Mouse (Mus musculus) kidney, embryonic 14.5 days (tissue): ENCODE data around the gene Olfr1105. TPM values are rescaled to one million over a fixed set of nuclear protein-coding genes. Genes with fewer than 3 reads are reported as not detected.

Experiments used
- ATAC-seq: fragments of 200-750 bp; cut with Nextera tagmentation; 2 replicates; pipeline ENCODE4 v1.8.0; 2017; ENCODE audit warnings: moderate number of reproducible peaks, mild to moderate bottlenecking, moderate TSS enrichment, moderate library complexity; ENCODE audit not compliant: low FRiP score, low TSS enrichment
- H3K27ac ChIP-seq: fragments of 300-500 bp; sonication (generic); 2 replicates; pipeline ENCODE4 v1.5.1; 2014; ENCODE audit warnings: low read depth, mild to moderate bottlenecking, low read length, moderate library complexity, mixed read lengths
- H3K27me3 ChIP-seq: fragments of 300-500 bp; sonication (generic); 2 replicates; pipeline ENCODE4 v1.6.1; 2014; ENCODE audit warnings: mild to moderate bottlenecking, low read length; ENCODE audit not compliant: control insufficient read depth, insufficient read depth
- H3K36me3 ChIP-seq: fragments of 300-500 bp; sonication (generic); 2 replicates; pipeline ENCODE4 v1.6.1; 2014; ENCODE audit warnings: low read length, mixed read lengths; ENCODE audit not compliant: control insufficient read depth, insufficient read depth
- H3K4me1 ChIP-seq: fragments of 300-500 bp; sonication (generic); 2 replicates; pipeline ENCODE4 v1.6.1; 2014; ENCODE audit warnings: low read length, mixed read lengths; ENCODE audit not compliant: control insufficient read depth, insufficient read depth
- H3K4me2 ChIP-seq: fragments of 300-500 bp; sonication (generic); replicated peaks from 2 replicates; pipeline ENCODE4 v1.6.1; 2014; ENCODE audit warnings: low read depth, mild to moderate bottlenecking, low read length
- H3K4me3 ChIP-seq: fragments of 300-500 bp; sonication (generic); 2 replicates; pipeline ENCODE4 v1.5.1; 2014; ENCODE audit warnings: mild to moderate bottlenecking, low read length
- H3K9ac ChIP-seq: fragments of 300-500 bp; sonication (generic); 2 replicates; pipeline ENCODE4 v1.6.1; 2014; ENCODE audit warnings: low read depth, mild to moderate bottlenecking, low read length, moderate library complexity
- H3K9me3 ChIP-seq: fragments of 300-500 bp; sonication (generic); 2 replicates; pipeline ENCODE4 v1.6.1; 2016; ENCODE audit warnings: low read length; ENCODE audit not compliant: control insufficient read depth
- WGBS: fragments of 180-500 bp; shearing (Covaris S2); extraction: QIAGEN DNeasy Blood & Tissue Kit; methylation state at CpG from one replicate; pipeline ENCODE4 v1.1.7; 2014; 5-methylcytosine and 5-hydroxymethylcytosine counted together
- polyA plus RNA-seq: library from polyadenylated mRNA; unstranded; fragments of >200 nt; fragmentation: Nextera tagmentation; extraction: Ambion mirVana; gene quantifications from 2 replicates; pipeline ENCODE4 v1.2.1, GENCODE M21; 2014

The Olfr1105 gene
- polyA plus RNA-seq = not detected in 2 replicates

GRCm38 (mm10) chr2:87036431-87036830 lies at the start of gene Olfr1105:
TSS of gene Olfr1105 (minus strand) at chr2:87036531.
- Histone ChIP-seq H3K4me2 (no peak within 1 kb of the TSS), H3K9me3 (no peaks in the 10 kb centered on the region), H3K9ac (no peak within 1 kb of the TSS), H3K27ac (no peak within 1 kb of the TSS), H3K36me3 (no peaks in the 10 kb centered on the region), H3K4me3 (no peak within 1 kb of the TSS), H3K27me3 (no peaks in the 10 kb centered on the region), H3K4me1 (no peaks in the 10 kb centered on the region)
- ATAC-seq = no peak

- Histone ChIP-seq H3K27ac (no peak within 1 kb of the TSS), H3K36me3 (no peaks in the 10 kb centered on the region), H3K4me1 (no peaks in the 10 kb centered on the region), H3K4me2 (no peak within 1 kb of the TSS), H3K9ac (no peak within 1 kb of the TSS), H3K27me3 (no peaks in the 10 kb centered on the region), H3K4me3 (no peak within 1 kb of the TSS), H3K9me3 (no peaks in the 10 kb centered on the region)
- WGBS = 81% methylated on average over 1 of the region's 1 CpGs
- ATAC-seq = no peak
Observed at GRCm38 (mm10) chr2:87075717-87076116, 39.4 kb upstream of the Olfr1105 start, which contains the start of gene Olfr1107. TSS of gene Olfr1107 (minus strand) at chr2:87075817.

GRCm38 (mm10) chr2:87052173-87052572 lies 15.8 kb upstream of the Olfr1105 start, which contains the start of gene Olfr1106:
TSS of gene Olfr1106 (minus strand) at chr2:87052273.
- no peaks in the 10 kb centered on the region for H3K36me3 ChIP-seq
- H3K4me3 ChIP-seq = no peak within 1 kb of the TSS
- no peak within 1 kb of the TSS for H3K27ac ChIP-seq
- H3K4me1 ChIP-seq = no peaks in the 10 kb centered on the region
- H3K9ac ChIP-seq = no peak within 1 kb of the TSS
- ATAC-seq = no peak
- H3K4me2 ChIP-seq = no peak within 1 kb of the TSS
- WGBS = 83% methylated on average over 1 of the region's 1 CpGs
- H3K9me3 ChIP-seq = no peaks in the 10 kb centered on the region
- no peaks in the 10 kb centered on the region for H3K27me3 ChIP-seq

- Histone ChIP-seq H3K4me3 (no peak within 1 kb of the TSS), H3K9me3 (no peaks in the 10 kb centered on the region), H3K4me1 (no peaks in the 10 kb centered on the region), H3K9ac (no peak within 1 kb of the TSS), H3K27me3 (no peaks in the 10 kb centered on the region), H3K27ac (no peak within 1 kb of the TSS), H3K4me2 (no peak within 1 kb of the TSS), H3K36me3 (no peaks in the 10 kb centered on the region)
- ATAC-seq = no peak
- WGBS = 82% methylated on average over 1 of the region's 1 CpGs
Observed at GRCm38 (mm10) chr2:87026980-87027379, 9.4 kb downstream of the Olfr1105 start, which contains the start of gene Olfr1104. TSS of gene Olfr1104 (minus strand) at chr2:87027080.

GRCm38 (mm10) chr2:86998098-86998497 lies 38.2 kb downstream of the Olfr1105 start, which contains the start of gene Olfr1102:
TSS of gene Olfr1102 (plus strand) at chr2:86998398.
- H3K27ac ChIP-seq = no peak within 1 kb of the TSS
- no peaks in the 10 kb centered on the region for H3K27me3 ChIP-seq
- H3K4me3 ChIP-seq = no peak within 1 kb of the TSS
- ATAC-seq = no peak
- H3K36me3 ChIP-seq = no peaks in the 10 kb centered on the region
- no peaks in the 10 kb centered on the region for H3K9me3 ChIP-seq
- H3K9ac ChIP-seq = no peak within 1 kb of the TSS
- H3K4me2 ChIP-seq = no peak within 1 kb of the TSS
- no peaks in the 10 kb centered on the region for H3K4me1 ChIP-seq

GRCm38 (mm10) chr2:86991121-86991520 lies 45.2 kb downstream of the Olfr1105 start, which contains the start of gene Olfr1101:
TSS of gene Olfr1101 (minus strand) at chr2:86991221.
- Histone ChIP-seq H3K27ac (no peak within 1 kb of the TSS), H3K27me3 (no peaks in the 10 kb centered on the region), H3K9ac (no peak within 1 kb of the TSS), H3K4me1 (no peaks in the 10 kb centered on the region), H3K4me3 (no peak within 1 kb of the TSS), H3K9me3 (no peaks in the 10 kb centered on the region), H3K4me2 (no peak within 1 kb of the TSS), H3K36me3 (no peaks in the 10 kb centered on the region)
- 84% methylated on average over 3 of the region's 3 CpGs for WGBS
- no peak for ATAC-seq

Other genes with a start within 250 kb of the Olfr1105 start
- gene Olfr141, start 226.5 kb downstream of the Olfr1105 start, polyA plus RNA-seq = not detected in 2 replicates
- gene Olfr1094, start 211.9 kb downstream of the Olfr1105 start, polyA plus RNA-seq = not detected in 2 replicates
- not detected in 2 replicates for gene Olfr1095, start 184.8 kb downstream of the Olfr1105 start, polyA plus RNA-seq
- not detected in 2 replicates for gene Gm13723, start 161.7 kb downstream of the Olfr1105 start, polyA plus RNA-seq
- not detected in 2 replicates for gene Olfr1097, start 144.3 kb downstream of the Olfr1105 start, polyA plus RNA-seq
- not detected in 2 replicates for gene Olfr1098, start 112.0 kb downstream of the Olfr1105 start, polyA plus RNA-seq
- gene Olfr1099, start 75.8 kb downstream of the Olfr1105 start, polyA plus RNA-seq = not detected in 2 replicates
- gene Olfr1100, start 56.6 kb downstream of the Olfr1105 start, polyA plus RNA-seq = not detected in 2 replicates
- not detected in 2 replicates for gene Olfr1101, start 45.3 kb downstream of the Olfr1105 start, polyA plus RNA-seq
- gene Olfr1102, start 38.1 kb downstream of the Olfr1105 start, polyA plus RNA-seq = not detected in 2 replicates
- not detected in 2 replicates for gene Olfr1104, start 9.5 kb downstream of the Olfr1105 start, polyA plus RNA-seq
- gene Olfr1106, start 15.7 kb upstream of the Olfr1105 start, polyA plus RNA-seq = not detected in 2 replicates
- gene Olfr1107, start 39.3 kb upstream of the Olfr1105 start, polyA plus RNA-seq = not detected in 2 replicates
- gene Olfr1109, start 59.5 kb upstream of the Olfr1105 start, polyA plus RNA-seq = not detected in 2 replicates
- gene Olfr259, start 78.0 kb upstream of the Olfr1105 start, polyA plus RNA-seq = not detected in 2 replicates
- gene Olfr1110, start 103.8 kb upstream of the Olfr1105 start, polyA plus RNA-seq = not detected in 2 replicates
- gene Olfr1111, start 116.1 kb upstream of the Olfr1105 start, polyA plus RNA-seq = not detected in 2 replicates
- not detected in 2 replicates for gene Olfr1112, start 151.3 kb upstream of the Olfr1105 start, polyA plus RNA-seq
- gene Olfr1113, start 172.4 kb upstream of the Olfr1105 start, polyA plus RNA-seq = not detected in 2 replicates
- not detected in 2 replicates for gene Olfr1115, start 211.5 kb upstream of the Olfr1105 start, polyA plus RNA-seq
- not detected in 2 replicates for gene Olfr1116, start 231.0 kb upstream of the Olfr1105 start, polyA plus RNA-seq